Mouse (Mus musculus) midbrain, embryonic 16.5 days (tissue): ENCODE results near the gene Cit. TPM values are rescaled to one million over a fixed set of nuclear protein-coding genes. Genes with fewer than 3 reads are reported as not detected.

Experiments
- ATAC-seq: fragments of 200-750 bp; cut with Nextera tagmentation; 2 replicates; pipeline ENCODE4 v1.8.0; 2017; ENCODE audit warnings: moderate TSS enrichment
- H3K27ac ChIP-seq: fragments of 300-500 bp; sonication (generic); 2 replicates; pipeline ENCODE4 v1.5.1; 2014; ENCODE audit warnings: mild to moderate bottlenecking, low read length, mixed read lengths
- H3K27me3 ChIP-seq: fragments of 300-500 bp; sonication (generic); 2 replicates; pipeline ENCODE4 v1.6.1; 2014; ENCODE audit warnings: low read depth, low read length, mixed read lengths; ENCODE audit not compliant: control insufficient read depth, insufficient read depth
- H3K36me3 ChIP-seq: fragments of 300-500 bp; sonication (generic); 2 replicates; pipeline ENCODE4 v1.6.1; 2014; ENCODE audit warnings: mild to moderate bottlenecking, low read length, moderate library complexity, mixed read lengths; ENCODE audit not compliant: control insufficient read depth, insufficient read depth
- H3K4me1 ChIP-seq: fragments of 300-500 bp; sonication (generic); 2 replicates; pipeline ENCODE4 v1.6.1; 2014; ENCODE audit warnings: mild to moderate bottlenecking, low read length, mixed read lengths; ENCODE audit not compliant: control insufficient read depth, insufficient read depth
- H3K4me2 ChIP-seq: fragments of 300-500 bp; sonication (generic); 2 replicates; pipeline ENCODE4 v1.6.1; 2014; ENCODE audit warnings: mild to moderate bottlenecking, low read length, mixed read lengths
- H3K4me3 ChIP-seq: fragments of 300-500 bp; sonication (generic); 2 replicates; pipeline ENCODE4 v1.5.1; 2014; ENCODE audit warnings: low read depth, mild to moderate bottlenecking, low read length, moderate library complexity, mixed read lengths
- H3K9ac ChIP-seq: fragments of 300-500 bp; sonication (generic); 2 replicates; pipeline ENCODE4 v1.6.1; 2014; ENCODE audit warnings: low read depth, low read length, mixed read lengths
- H3K9me3 ChIP-seq: fragments of 300-500 bp; sonication (generic); replicated peaks from 2 replicates; pipeline ENCODE4 v1.6.1; 2014; ENCODE audit warnings: mild to moderate bottlenecking, low read length, mixed read lengths; ENCODE audit not compliant: control insufficient read depth, poor library complexity, severe bottlenecking
- WGBS: fragments of 180-500 bp; shearing (Covaris S2); extraction: QIAGEN DNeasy Blood & Tissue Kit; methylation state at CpG from one replicate; pipeline ENCODE4 v1.1.7; 2014; 5-methylcytosine and 5-hydroxymethylcytosine counted together
- polyA plus RNA-seq: library from polyadenylated mRNA; unstranded; fragments of >200 nt; fragmentation: Nextera tagmentation; extraction: Ambion mirVana; gene quantifications from 2 replicates; pipeline ENCODE4 v1.2.1, GENCODE M21; 2015

Cit gene
- polyA plus RNA-seq, 1 experiment from 2014 or later = 30.7 TPM

DNA sequence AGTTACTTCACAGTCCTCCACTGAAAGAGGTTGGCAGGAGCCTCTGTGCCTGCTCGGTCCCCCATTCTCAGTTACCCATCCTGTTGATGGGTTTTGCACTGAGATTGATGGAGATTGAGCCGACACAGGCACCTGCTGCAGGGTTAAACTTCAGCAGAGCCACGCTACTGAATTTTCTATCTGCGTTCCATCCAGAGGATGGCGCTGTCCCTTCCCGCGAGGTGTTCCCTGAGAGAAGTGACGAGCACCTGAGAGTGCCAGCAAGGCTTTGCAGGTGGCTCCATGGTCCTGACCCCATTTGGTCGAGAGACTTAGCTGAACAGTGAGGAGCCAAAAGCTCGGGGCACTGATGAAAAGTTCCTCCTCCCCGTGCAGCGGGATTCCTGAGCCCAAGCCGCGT lies 111.0 kb downstream of the Cit start:
- Histone ChIP-seq H3K27ac (no peak overlapping the region), H3K4me3 (no peak overlapping the region), H3K4me1 (no peaks in the 10 kb centered on the region), H3K9ac (no peak overlapping the region), H3K4me2 (no peak overlapping the region), H3K27me3 (no peaks in the 10 kb centered on the region), H3K9me3 (no peaks in the 10 kb centered on the region), H3K36me3 (peaks cover 25% of the 10 kb centered on the region)
- no peak for ATAC-seq
- WGBS = 98% methylated on average over 14 of the region's 14 CpGs

- no peak overlapping the region for H3K27ac ChIP-seq
- no peak overlapping the region for H3K4me3 ChIP-seq
- H3K36me3 ChIP-seq = peaks cover 20% of the 10 kb centered on the region
- no peaks in the 10 kb centered on the region for H3K4me1 ChIP-seq
- H3K27me3 ChIP-seq = no peaks in the 10 kb centered on the region
- WGBS = 97% methylated on average over 6 of the region's 6 CpGs
- no peak for ATAC-seq
- H3K4me2 ChIP-seq = no peak overlapping the region
- no peak overlapping the region for H3K9ac ChIP-seq
- no peaks in the 10 kb centered on the region for H3K9me3 ChIP-seq
Measured at GRCm38 (mm10) chr5:115957177-115957576, 112.1 kb downstream of the Cit start.

DNA sequence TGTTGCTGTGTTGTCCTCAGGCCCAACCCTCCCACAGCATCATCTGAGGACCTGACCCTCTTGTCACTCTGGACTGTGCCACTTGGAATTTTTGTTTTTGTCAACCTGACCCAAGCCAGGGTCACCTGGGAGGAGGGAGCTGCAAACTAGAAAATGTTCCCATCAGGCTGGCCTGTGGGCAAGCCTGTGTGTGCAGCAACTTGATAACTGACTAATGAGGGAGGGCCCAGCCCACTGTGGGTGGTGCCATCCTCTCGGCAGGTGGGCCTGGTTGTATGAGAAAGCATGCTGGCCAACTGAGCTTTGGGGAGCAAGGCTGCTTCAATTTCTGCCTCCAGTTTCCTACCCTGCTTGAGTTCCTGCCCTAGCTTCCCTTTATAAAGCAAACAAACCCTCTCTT lies 113.3 kb downstream of the Cit start:
- Histone ChIP-seq H3K27ac (no peak overlapping the region), H3K4me1 (no peaks in the 10 kb centered on the region), H3K27me3 (no peaks in the 10 kb centered on the region), H3K9ac (no peak overlapping the region), H3K4me2 (no peak overlapping the region), H3K9me3 (no peaks in the 10 kb centered on the region), H3K4me3 (no peak overlapping the region), H3K36me3 (peaks cover 12% of the 10 kb centered on the region)
- no peak for ATAC-seq
- 87% methylated on average over 1 of the region's 1 CpGs for WGBS

- no peaks in the 10 kb centered on the region for H3K4me1 ChIP-seq
- no peak overlapping the region for H3K9ac ChIP-seq
- no peak for ATAC-seq
- H3K4me2 ChIP-seq = no peak overlapping the region
- H3K27ac ChIP-seq = no peak overlapping the region
- no peak overlapping the region for H3K4me3 ChIP-seq
- peaks cover 8% of the 10 kb centered on the region for H3K36me3 ChIP-seq
- WGBS = 92% methylated on average over 11 of the region's 11 CpGs
- no peaks in the 10 kb centered on the region for H3K9me3 ChIP-seq
- no peaks in the 10 kb centered on the region for H3K27me3 ChIP-seq
Measured at GRCm38 (mm10) chr5:115958814-115959213, 113.7 kb downstream of the Cit start.

- Histone ChIP-seq H3K9ac (no peak overlapping the region), H3K27me3 (no peaks in the 10 kb centered on the region), H3K4me2 (no peak overlapping the region), H3K4me3 (no peak overlapping the region), H3K36me3 (peaks cover under 1% of the 10 kb centered on the region; the same call in 1 of the 2 replicates), H3K27ac (no peak overlapping the region), H3K9me3 (no peaks in the 10 kb centered on the region), H3K4me1 (no peaks in the 10 kb centered on the region)
- WGBS = 94% methylated on average over 9 of the region's 9 CpGs
- no peak for ATAC-seq
Measured at GRCm38 (mm10) chr5:115961809-115962208, 116.7 kb downstream of the Cit start.

GRCm38 (mm10) chr5:115971236-115971635 lies 126.2 kb downstream of the Cit start:
- 95% methylated on average over 15 of the region's 15 CpGs for WGBS

DNA sequence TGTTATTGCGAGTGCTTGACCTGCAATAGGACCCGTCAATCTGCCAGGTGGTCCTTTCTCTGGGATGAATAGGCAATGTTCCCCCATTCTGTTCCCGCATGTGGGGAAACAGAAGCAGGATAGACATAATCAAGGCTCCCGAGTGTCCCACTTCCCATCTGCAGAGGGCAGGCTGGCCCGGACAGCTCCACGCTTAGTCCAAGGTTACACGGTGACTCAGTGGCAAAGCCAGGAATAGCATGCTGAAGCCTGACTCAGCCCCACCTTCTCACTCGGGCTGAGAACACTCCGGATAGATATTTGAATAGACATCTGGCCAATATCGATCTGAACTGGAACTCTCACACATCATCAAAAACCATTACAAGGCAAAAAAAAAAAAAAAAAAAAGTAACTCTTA lies 130.6 kb downstream of the Cit start:
- H3K9ac ChIP-seq = no peak overlapping the region
- H3K4me1 ChIP-seq = peaks cover 4% of the 10 kb centered on the region; the same call in 1 of the 2 replicates
- 0 out of 2 replicates have a peak, but pooled peaks cover 3% of the 10 kb centered on the region for H3K36me3 ChIP-seq
- H3K4me2 ChIP-seq = no peak overlapping the region
- H3K4me3 ChIP-seq = no peak overlapping the region
- no peak overlapping the region for H3K27ac ChIP-seq
- no peak for ATAC-seq
- no peaks in the 10 kb centered on the region for H3K9me3 ChIP-seq
- no peaks in the 10 kb centered on the region for H3K27me3 ChIP-seq
- WGBS = 91% methylated on average over 10 of the region's 10 CpGs

More at GRCm38 (mm10) chr5:115971236-115971635, 126.2 kb downstream of the Cit start:
- no peak for ATAC-seq
- Histone ChIP-seq H3K27me3 (no peaks in the 10 kb centered on the region), H3K4me1 (no peaks in the 10 kb centered on the region), H3K4me2 (no peak overlapping the region), H3K9me3 (no peaks in the 10 kb centered on the region), H3K4me3 (no peak overlapping the region), H3K27ac (no peak overlapping the region), H3K36me3 (peaks cover 12% of the 10 kb centered on the region), H3K9ac (no peak overlapping the region)

- H3K27ac ChIP-seq = no peak overlapping the region
- no peak overlapping the region for H3K4me3 ChIP-seq
- H3K9me3 ChIP-seq = no peaks in the 10 kb centered on the region
- H3K9ac ChIP-seq = no peak overlapping the region
- ATAC-seq = no peak
- no peak overlapping the region for H3K4me2 ChIP-seq
- 87% methylated on average over 5 of the region's 5 CpGs for WGBS
- H3K36me3 ChIP-seq = no peaks in the 10 kb centered on the region
- peaks cover 4% of the 10 kb centered on the region; the same call in 1 of the 2 replicates for H3K4me1 ChIP-seq
- no peaks in the 10 kb centered on the region for H3K27me3 ChIP-seq
Measured at GRCm38 (mm10) chr5:115976446-115976845, 131.4 kb downstream of the Cit start.

- Histone ChIP-seq H3K27ac (no peak overlapping the region; the same call in 1 of the 2 replicates), H3K4me3 (no peak overlapping the region)
- 74% methylated on average over 10 of the region's 10 CpGs for WGBS
Measured at GRCm38 (mm10) chr5:115977266-115977665, 132.2 kb downstream of the Cit start.

More at GRCm38 (mm10) chr5:115977266-115977665, 132.2 kb downstream of the Cit start:
- Histone ChIP-seq H3K36me3 (no peaks in the 10 kb centered on the region), H3K27me3 (no peaks in the 10 kb centered on the region), H3K9me3 (no peaks in the 10 kb centered on the region), H3K4me2 (no peak overlapping the region), H3K4me1 (peaks cover 4% of the 10 kb centered on the region; the same call in 1 of the 2 replicates), H3K9ac (no peak overlapping the region)
- no peak for ATAC-seq
